Mouse (Mus musculus) ES-CJ7 (cell line): ENCODE measurements at regions not wholly inside any gene's neighbourhood (a gene's known extent, or its start where the extent isn't known, plus 50 kb on each side); places are given as distances from the start of the nearest gene placed in this dataset.

Source experiments
- DNase-seq: peaks from one replicate; pipeline ENCODE4 v3.0.0; 2011; ENCODE audit warnings: low read depth, low spot score

DNA sequence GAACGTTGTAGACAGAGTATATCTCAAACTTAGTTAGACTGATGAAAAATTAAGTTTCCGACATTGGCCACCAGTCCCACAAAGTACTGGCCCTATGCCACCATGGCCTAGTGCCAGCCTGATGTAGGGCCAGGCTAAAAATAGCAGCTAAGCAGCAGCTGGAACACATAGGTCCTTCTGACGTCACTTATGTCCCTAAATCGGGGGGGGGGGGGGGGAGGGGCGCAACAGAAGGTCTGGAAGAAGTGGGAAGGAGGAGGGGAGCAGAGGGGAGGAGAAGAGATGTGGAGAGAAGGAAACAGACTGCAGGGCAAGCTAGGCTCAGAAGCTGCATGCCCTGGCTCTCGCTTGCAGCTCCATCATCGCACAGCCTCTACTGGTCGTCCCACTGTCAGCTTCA, 164.7 kb upstream of the Smim15 start:
- DNase-seq: no peak

DNA sequence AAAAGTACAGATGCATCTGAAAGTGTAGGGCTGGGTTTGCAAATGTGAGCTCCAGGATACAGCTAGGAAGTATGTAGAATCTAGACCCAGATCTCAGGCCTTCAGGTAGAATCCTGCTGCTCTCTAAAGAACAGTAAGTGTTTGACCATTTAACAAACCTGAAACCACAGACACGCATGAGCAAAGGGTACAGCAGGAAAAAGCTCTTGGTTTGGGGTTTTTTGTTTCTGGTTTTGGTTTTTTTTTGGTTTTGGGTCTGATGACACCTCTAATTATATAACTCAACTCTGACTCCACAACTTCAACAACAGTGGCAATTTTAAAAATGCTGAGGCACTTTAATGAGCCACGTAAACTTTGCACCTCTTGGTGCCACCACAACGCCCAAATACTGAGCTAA, 165.3 kb upstream of the Smim15 start:
- DNase-seq: no peak

DNA sequence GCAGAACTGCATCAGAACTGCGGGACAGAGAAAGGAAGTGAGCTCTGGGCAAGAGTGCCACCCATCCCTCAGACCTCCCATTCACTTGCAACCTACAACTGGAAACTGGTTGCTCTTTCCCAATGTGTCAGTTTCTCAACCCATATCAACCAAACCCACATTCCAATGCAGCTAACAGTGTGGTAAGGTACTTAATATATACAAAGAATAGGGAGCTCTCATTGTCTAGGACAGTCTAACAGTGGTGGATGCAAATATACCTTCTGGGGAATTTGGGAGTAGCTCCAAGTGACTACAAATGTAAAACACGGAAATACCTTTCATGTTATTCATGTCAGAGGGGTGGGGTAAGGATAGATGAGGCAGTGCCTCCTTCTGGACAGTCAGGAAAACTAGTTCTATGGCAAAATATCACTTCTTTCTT, 171.0 kb upstream of the Smim15 start:
- peak; percentile 69 for DNase-seq

GRCm38 (mm10) chr13:107872574-107872973, 171.7 kb upstream of the Smim15 start:
- no peak for DNase-seq

- DNase-seq: no peak
These were observed 172.1 kb upstream of the Smim15 start for GRCm38 (mm10) chr13:107872137-107872536.

- no peak for DNase-seq
These were observed 175.3 kb upstream of the Smim15 start for GRCm38 (mm10) chr13:107868906-107869305.

GRCm38 (mm10) chr13:107866825-107867224, 177.4 kb upstream of the Smim15 start:
- no peak for DNase-seq

GRCm38 (mm10) chr13:107862793-107863654, 181.2 kb upstream of the Smim15 start:
- DNase-seq: no peak

DNA sequence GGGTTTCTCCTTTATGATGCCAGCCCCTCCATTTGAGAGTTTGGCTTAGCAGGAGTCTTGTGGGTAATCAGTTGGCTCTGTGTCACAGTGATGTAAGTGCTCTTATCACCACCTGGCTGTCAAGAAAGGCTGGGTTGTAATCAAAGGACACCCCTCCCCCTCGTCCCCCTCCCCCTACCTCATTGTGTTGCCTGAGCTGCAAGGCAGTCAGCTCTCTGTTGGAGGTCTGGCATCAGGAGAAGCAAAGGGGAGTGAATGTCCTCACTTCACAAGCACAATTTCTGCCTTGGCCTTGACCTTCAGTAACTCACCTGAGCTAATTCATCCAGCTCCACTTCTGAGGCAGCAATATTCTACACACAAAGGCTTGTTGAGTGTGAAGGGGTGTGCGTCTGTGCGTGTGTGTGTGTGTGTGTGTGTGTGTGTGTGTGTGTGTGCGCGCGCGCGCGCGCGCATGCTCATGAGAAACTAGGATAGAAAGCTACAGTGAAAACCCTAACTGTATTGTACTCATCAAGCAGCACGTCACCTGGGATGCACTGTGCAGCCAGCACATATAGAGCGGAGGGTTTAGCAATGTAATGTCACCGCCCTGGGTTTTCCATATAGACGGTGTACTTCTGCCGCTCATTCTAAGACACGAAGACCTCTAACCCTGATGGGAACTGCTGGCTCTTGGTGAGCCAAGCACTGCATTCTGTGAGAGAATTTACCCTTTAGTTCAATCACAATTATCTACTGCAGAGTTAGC, 182.7 kb upstream of the Smim15 start:
- peak; percentile 83 for DNase-seq

- no peak for DNase-seq
These were observed 187.0 kb upstream of the Smim15 start for GRCm38 (mm10) chr13:107857043-107857755.

DNA sequence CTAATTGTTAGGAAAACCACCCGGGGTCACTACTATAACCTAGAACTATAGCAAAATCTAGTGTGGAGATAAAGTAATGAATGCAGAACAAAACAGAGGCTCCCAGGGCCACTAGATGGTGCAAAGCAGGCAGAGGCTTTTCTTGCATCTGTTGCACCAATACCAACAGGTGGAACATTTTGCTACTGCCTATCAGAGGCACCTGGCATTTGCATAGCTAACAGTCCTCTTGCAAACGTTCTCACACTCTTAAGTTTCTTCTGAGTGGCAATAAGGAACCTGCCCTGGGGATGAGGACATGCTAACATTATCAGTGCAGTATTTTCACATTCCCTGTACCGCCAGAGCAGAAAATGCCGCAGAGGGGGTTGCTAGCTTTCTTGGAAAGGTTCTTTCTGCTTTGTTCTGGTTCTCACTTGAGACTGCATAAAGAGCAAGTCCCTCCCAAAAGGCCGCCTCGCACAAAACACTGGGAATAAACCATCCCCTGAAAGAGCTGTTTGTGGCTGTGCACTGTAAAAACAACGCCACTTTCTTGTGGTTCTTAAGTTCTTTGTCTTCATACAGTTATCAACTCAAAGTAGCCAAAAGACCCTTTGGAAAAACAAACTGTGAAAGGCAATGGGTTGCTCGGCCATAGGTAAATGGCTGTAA, 193.2 kb upstream of the Smim15 start:
- DNase-seq: no peak

- DNase-seq: no peak
These were observed 195.4 kb upstream of the Smim15 start for GRCm38 (mm10) chr13:107848871-107849270.

- no peak for DNase-seq
These were observed 196.8 kb upstream of the Smim15 start for GRCm38 (mm10) chr13:107847179-107848012.

- DNase-seq: no peak
These were observed 197.5 kb upstream of the Smim15 start for GRCm38 (mm10) chr13:107846621-107847178.

GRCm38 (mm10) chr13:107845838-107846237, 198.4 kb upstream of the Smim15 start:
- DNase-seq: no peak

- DNase-seq: no peak
These were observed 200.2 kb upstream of the Smim15 start for GRCm38 (mm10) chr13:107844085-107844484.

DNA sequence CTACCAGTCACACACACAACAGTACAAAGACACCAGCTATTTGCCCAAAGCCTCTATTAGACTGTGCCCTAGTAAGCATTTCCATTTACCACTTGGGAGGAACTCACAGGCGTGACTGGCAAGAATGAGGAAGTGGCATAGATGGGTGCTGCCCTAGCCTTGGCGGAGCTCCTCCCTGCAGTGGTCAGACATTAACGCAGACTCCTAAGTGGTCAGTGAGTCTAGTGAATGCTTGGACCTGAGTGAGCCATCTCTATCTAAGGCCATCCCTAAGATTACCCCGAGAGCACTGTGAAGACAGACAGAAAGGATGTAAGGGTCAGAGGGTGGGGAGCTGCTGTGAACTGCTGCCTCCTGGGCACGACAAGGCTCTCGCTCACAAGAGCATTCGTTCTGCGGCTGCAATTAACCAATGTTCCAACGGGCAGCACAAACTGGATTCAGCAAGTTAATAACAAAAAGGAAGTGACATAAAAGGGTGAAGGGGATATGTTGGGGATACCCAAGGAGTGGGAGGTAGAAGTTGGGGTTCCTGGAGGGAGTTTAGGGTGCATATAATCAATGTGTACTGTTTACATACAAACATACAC, 206.0 kb upstream of the Smim15 start:
- DNase-seq: no peak

- DNase-seq: no peak
These were observed 206.9 kb upstream of the Smim15 start for GRCm38 (mm10) chr13:107837206-107837952.

GRCm38 (mm10) chr13:107835756-107836385, 208.4 kb upstream of the Smim15 start:
- DNase-seq: no peak
